27 mouse cellular contexts compared by ENCODE assay signal in genomic region chr2:93802947-93803346, GRCm38 (mm10). TPM values are rescaled to one million over a fixed set of nuclear protein-coding genes. Genes with fewer than 3 reads are reported as not detected.
DNase-seq lines count a peak whose midpoint lies in the region; ATAC-seq and TF ChIP-seq lines count a peak whose summit lies in the region.
"Had no signal": no experiment of that assay in that cellular context is flagged by ENCODE, and none has a peak within 500 bp of the region (broad histone marks: within the 10 kb centered on the region; RNA-seq: fewer than 3 reads in every experiment).

No protein-coding gene starts in this region.

- TF ChIP-seq CTCF in gastrocnemius, adult 2 months (IDR thresholded peaks at IDR 0.05): no peak
- TF ChIP-seq CTCF in CH12.LX (conservative IDR thresholded peaks at IDR 0.05 in 1 of 2, IDR thresholded peaks at IDR 0.05 in 1 of 2; ENCODE audit: low read depth in 2 of 2, low read length in 2 of 2): no peak
- TF ChIP-seq CTCF in MEL (IDR thresholded peaks at IDR 0.05 in 2 of 3, conservative IDR thresholded peaks at IDR 0.05 in 1 of 3; ENCODE audit: control insufficient read depth in 1 of 3, insufficient read depth in 1 of 3, low read depth in 2 of 3, low read length in 3 of 3, poor library complexity in 1 of 3, severe bottlenecking in 1 of 3): no peak

- peak overlapping the region; percentile 30; the same call in 1 of the 2 replicates for H3K4me2 ChIP-seq in CH12.LX (ENCODE audit: insufficient read depth, low read depth, poor library complexity, severe bottlenecking)
- H3K4me2 ChIP-seq in hindbrain, embryonic 14.5 days (replicated peaks): no peak overlapping the region
- H3K4me2 ChIP-seq: embryonic facial prominence, embryonic 13.5 days; embryonic facial prominence, embryonic 15.5 days; forebrain, embryonic 12.5 days had no signal

- H3K4me3 ChIP-seq in gastrocnemius, adult 2 months: no peak overlapping the region
- no peak overlapping the region for H3K4me3 ChIP-seq in CH12.LX (replicated peaks in 1 of 3; ENCODE audit: low read depth in 2 of 3, low read length in 2 of 3, poor library complexity in 1 of 3)
- no peak overlapping the region for H3K4me3 ChIP-seq in MEL (ENCODE audit: control insufficient read depth in 1 of 2, insufficient read depth in 1 of 2, low read depth in 2 of 2, low read length in 2 of 2)
- H3K4me3 ChIP-seq in hindbrain, embryonic 14.5 days (replicated peaks; ENCODE audit: low read length): no peak overlapping the region
- H3K4me3 ChIP-seq: embryonic facial prominence, embryonic 13.5 days; embryonic facial prominence, embryonic 15.5 days; erythroblast, embryonic 14.5 days; forebrain, embryonic 10.5 days; forebrain, embryonic 12.5 days had no signal

- H3K27me3 ChIP-seq in CH12.LX (replicated peaks): no peaks in the 10 kb centered on the region
- no peaks in the 10 kb centered on the region for H3K27me3 ChIP-seq in MEL (ENCODE audit: control insufficient read depth in 1 of 2, insufficient read depth in 2 of 2, low read length in 2 of 2)
- H3K27me3 ChIP-seq in hindbrain, embryonic 14.5 days (ENCODE audit: control insufficient read depth, insufficient read depth, low read length): no peaks in the 10 kb centered on the region
- H3K27me3 ChIP-seq: embryonic facial prominence, embryonic 13.5 days; embryonic facial prominence, embryonic 15.5 days; forebrain, embryonic 12.5 days; Patski had no signal

- dilution Hi-C loops in CH12.LX (cut with MboI; ENCODE audit: extremely low pct_ligation_motif_present, extremely low pct_unique_long_range_greater_than_20kb, low sequenced_read_pairs): no loop called here

- TF ChIP-seq POLR2A in CH12.LX (IDR thresholded peaks at IDR 0.05; ENCODE audit: low read depth, low read length) (no peak), MEL (IDR thresholded peaks at IDR 0.05; ENCODE audit: control insufficient read depth in 1 of 2, insufficient read depth in 1 of 2, low read depth in 1 of 2, low read length in 2 of 2, poor library complexity in 1 of 2) (no peak)

- peak; percentile 5 for DNase-seq in gastrocnemius, adult 2 months
- DNase-seq in gastrocnemius, postnatal 25 days: no peak
- DNase-seq in CH12.LX (ENCODE audit: extremely low read depth) (peak; percentile 65), MEL (ENCODE audit: low read depth, low spot score) (peak; percentile 62)
- no peak for DNase-seq in c-Kit-positive CD71-positive TER-119-positive erythroid progenitor cells, embryonic 14.5 days (ENCODE audit: low spot score)
- no peak for DNase-seq in lung, postnatal 25 days (ENCODE audit: low spot score)
- DNase-seq in hindbrain, embryonic 14.5 days (ENCODE audit: low spot score): no peak
- DNase-seq: adrenal gland, adult 8-10 months; adrenal gland, postnatal 14 days; adrenal gland, postnatal 36 days; B cell, adult 2 months; cerebellum, adult 11 months; cerebellum, adult 8-10 months; cerebellum, adult 9-11 months; cerebellum, postnatal 14 days; cerebellum, postnatal 36 days; embryo, embryonic 11 days had no signal

- no peaks in the 10 kb centered on the region for H3K9me3 ChIP-seq in CH12.LX (replicated peaks; ENCODE audit: low read length)
- H3K9me3 ChIP-seq in MEL (replicated peaks; ENCODE audit: insufficient read depth, low read length): no peaks in the 10 kb centered on the region
- no peaks in the 10 kb centered on the region for H3K9me3 ChIP-seq in hindbrain, embryonic 14.5 days (ENCODE audit: control insufficient read depth, low read length)
- H3K9me3 ChIP-seq: embryonic facial prominence, embryonic 13.5 days; embryonic facial prominence, embryonic 15.5 days; forebrain, embryonic 10.5 days; forebrain, embryonic 12.5 days had no signal

- no peak overlapping the region for H3K27ac ChIP-seq in gastrocnemius, adult 2 months
- H3K27ac ChIP-seq in CH12.LX (ENCODE audit: insufficient read depth, low read depth) (no peak overlapping the region), MEL (ENCODE audit: control insufficient read depth, low read depth, low read length) (peak overlapping the region; percentile 53; the same call in 1 of the 2 replicates)
- no peak overlapping the region for H3K27ac ChIP-seq in hindbrain, embryonic 14.5 days
- H3K27ac ChIP-seq: embryonic facial prominence, embryonic 13.5 days; embryonic facial prominence, embryonic 15.5 days; forebrain, embryonic 10.5 days; forebrain, embryonic 12.5 days had no signal

- peaks cover 30 to 62% of the 10 kb centered on the region in 2 experiments for H3K36me3 ChIP-seq in CH12.LX (replicated peaks in 1 of 2; ENCODE audit: control insufficient read depth in 1 of 2, insufficient read depth in 1 of 2, low read length in 1 of 2)
- H3K36me3 ChIP-seq in MEL (ENCODE audit: control insufficient read depth in 1 of 2, insufficient read depth in 2 of 2, low read length in 2 of 2): peaks cover 2 to 13% of the 10 kb centered on the region in 2 experiments; a peak in 3 of 4 replicates
- H3K36me3 ChIP-seq in hindbrain, embryonic 14.5 days (replicated peaks; ENCODE audit: control insufficient read depth, insufficient read depth): peaks cover 78% of the 10 kb centered on the region

- 98% methylated on average over 2 of the region's 2 CpGs for WGBS in hindbrain, embryonic 14.5 days

- TF ChIP-seq EP300 in CH12.LX (IDR thresholded peaks at IDR 0.05; ENCODE audit: low read length) (peak; percentile 81), MEL (IDR thresholded peaks at IDR 0.05; ENCODE audit: low read depth in 1 of 2, low read length in 2 of 2) (peak in 1 of 2 experiments; percentile 80; a peak in 2 of 4 replicates)

- H3K4me1 ChIP-seq in CH12.LX (ENCODE audit: control insufficient read depth in 1 of 2, insufficient read depth in 2 of 2) (peaks cover 25 to 77% of the 10 kb centered on the region in 2 experiments), MEL (ENCODE audit: control insufficient read depth in 1 of 2, insufficient read depth in 2 of 2, low read length in 2 of 2) (peaks cover 5 to 9% of the 10 kb centered on the region in 2 experiments)
- H3K4me1 ChIP-seq in hindbrain, embryonic 14.5 days (replicated peaks; ENCODE audit: control insufficient read depth, insufficient read depth, low read length): no peaks in the 10 kb centered on the region
- H3K4me1 ChIP-seq: forebrain, embryonic 10.5 days had no signal

- TF ChIP-seq RAD21 in CH12.LX (IDR thresholded peaks at IDR 0.05; ENCODE audit: low read depth, low read length) (no peak), MEL (IDR thresholded peaks at IDR 0.05; ENCODE audit: low read depth, low read length) (no peak)

- no peak for ATAC-seq in hindbrain, embryonic 14.5 days (ENCODE audit: low FRiP score)
- ATAC-seq: activated CD4-positive, CD25-positive, alpha-beta regulatory T cell, adult 4 months; CD4-positive, CD25-positive, alpha-beta regulatory T cell, adult 4 months; forebrain, embryonic 14.5 days; forebrain, embryonic 16.5 days; Patski had no signal

- no peaks in the 10 kb centered on the region for H3K79me2 ChIP-seq in CH12.LX (replicated peaks; ENCODE audit: control insufficient read depth, extremely low read depth, insufficient read depth, poor library complexity, severe bottlenecking)
- H3K79me2 ChIP-seq in MEL (ENCODE audit: control insufficient read depth, insufficient read depth, low read length, poor library complexity): no peaks in the 10 kb centered on the region

- no peak overlapping the region for H3K9ac ChIP-seq in CH12.LX (ENCODE audit: insufficient read depth, low read depth)
- no peak overlapping the region for H3K9ac ChIP-seq in MEL (ENCODE audit: control insufficient read depth, low read depth, low read length, poor library complexity, severe bottlenecking)
- no peak overlapping the region for H3K9ac ChIP-seq in hindbrain, embryonic 14.5 days
- H3K9ac ChIP-seq: embryonic facial prominence, embryonic 13.5 days; embryonic facial prominence, embryonic 15.5 days; forebrain, embryonic 12.5 days had no signal

- intact Hi-C loops in gastrocnemius, adult 2 months (cut with DNase I): no loop called here

- in situ Hi-C loops in CH12.LX (cut with MboI; ENCODE audit: low pct_ligation_motif_present, low pct_unique_long_range_greater_than_20kb, low sequenced_read_pairs): loop anchor here (10.0 kb wide), 1 partner anchor 328 kb away; no protein-coding TSS in a partner anchor

TF ChIP-seq in CH12.LX, 34 proteins besides CTCF, POLR2A, EP300 and RAD21 (continues in another document):
- no peak for TF ChIP-seq NRF1 (IDR thresholded peaks at IDR 0.05; ENCODE audit: low read depth, low read length)
- TF ChIP-seq PAX5 (IDR thresholded peaks at IDR 0.05; ENCODE audit: low read length): no peak
- no peak for TF ChIP-seq ELF1 (IDR thresholded peaks at IDR 0.05; ENCODE audit: low read depth, low read length)
- no peak for TF ChIP-seq TBP (conservative IDR thresholded peaks at IDR 0.05; ENCODE audit: low read depth, low read length)
- no peak for TF ChIP-seq E2F4 (IDR thresholded peaks at IDR 0.05; ENCODE audit: insufficient replicate concordance, low read depth, low read length)

TF ChIP-seq in MEL, 35 proteins besides CTCF, POLR2A, EP300 and RAD21 (continues in another document):
- TF ChIP-seq ZKSCAN1 (IDR thresholded peaks at IDR 0.05; ENCODE audit: low read depth, low read length): no peak
- peak; percentile 72 for TF ChIP-seq ZNF384 (IDR thresholded peaks at IDR 0.05; ENCODE audit: low read depth, low read length)
- no peak for TF ChIP-seq ZMIZ1 (IDR thresholded peaks at IDR 0.05; ENCODE audit: low read depth, low read length)
- 0 out of 2 replicates have a peak, but pooled peaks have one; percentile 34 for TF ChIP-seq JUND (IDR thresholded peaks at IDR 0.05; ENCODE audit: low read depth, low read length)
- TF ChIP-seq MEF2A (IDR thresholded peaks at IDR 0.05; ENCODE audit: extremely low read depth, insufficient replicate concordance, low read depth, low read length, poor library complexity, severe bottlenecking): no peak

RNA-seq across cellular contexts. Expression of gene Ext2, which starts 19.4 kb away (rescaled TPM):
- total RNA-seq in gastrocnemius, adult 2 months (2021): 10 to 100 TPM; 39.6 to 41.5 TPM
- 10 to 100 TPM; 30.7 to 34.6 TPM for total RNA-seq in gastrocnemius, postnatal 25 days (2021)
- total RNA-seq in CH12.LX (2012; rRNA removed): 21.7 and 26.9 TPM in 2 replicates
- 18.7 and 20.2 TPM in 2 replicates for total RNA-seq in CH12.LX (2014; rRNA removed)
- 30.4 and 33.1 TPM in 2 replicates for polyA plus RNA-seq in CH12.LX (2012; ENCODE audit: insufficient read length, low read depth)
- 29.2 and 33.7 TPM in 2 replicates for total RNA-seq in MEL (2012; rRNA removed)
- polyA plus RNA-seq in MEL (2012; ENCODE audit: insufficient read depth in 1 of 2, insufficient read length in 2 of 2, low read depth in 1 of 2, low replicate concordance in 2 of 2, missing spikeins in 1 of 2): 10 to 100 TPM in 1 of 2 experiments, not detected in 1; 66.8 TPM
- 71.3 and 77.7 TPM in 2 replicates for polyA plus RNA-seq in hindbrain, embryonic 14.5 days (2014; fragmentation: Nextera tagmentation; extraction: Ambion mirVana)

RNA-seq across cellular contexts. Expression of gene Accs, which starts 46.8 kb away (rescaled TPM):
- total RNA-seq in gastrocnemius, adult 2 months (2021): 1 to 10 TPM; 1.7 to 2.2 TPM
- 1 to 10 TPM; 2.3 to 4.1 TPM for total RNA-seq in gastrocnemius, postnatal 25 days (2021)
- total RNA-seq in CH12.LX (2012; rRNA removed) (4.2 and 6.7 TPM in 2 replicates), CH12.LX (2014; rRNA removed) (6.0 and 6.2 TPM in 2 replicates), MEL (2012; rRNA removed) (1.0 and 1.2 TPM in 2 replicates)
- polyA plus RNA-seq in CH12.LX (2012; ENCODE audit: insufficient read length, low read depth) (5.7 TPM in 2 replicates), MEL (2012; ENCODE audit: insufficient read depth in 1 of 2, insufficient read length in 2 of 2, low read depth in 1 of 2, low replicate concordance in 2 of 2, missing spikeins in 1 of 2) (1 to 10 TPM in 1 of 2 experiments, not detected in 1; 4.5 TPM)
- polyA plus RNA-seq in hindbrain, embryonic 14.5 days (2014; fragmentation: Nextera tagmentation; extraction: Ambion mirVana): 4.8 and 6.7 TPM in 2 replicates
- polyA plus RNA-seq: erythroblast, embryonic 14.5 days had no signal

Comparison
In these comparisons a context has a peak if more than half of its experiments do, and no peak if none do; other contexts are left out.
1. DNase-seq: peak in gastrocnemius, adult 2 months (single experiment), CH12.LX (single experiment) and MEL (single experiment); none in gastrocnemius, postnatal 25 days (single experiment), c-Kit-positive CD71-positive TER-119-positive erythroid progenitor cells, embryonic 14.5 days (single experiment), lung, postnatal 25 days (single experiment) and hindbrain, embryonic 14.5 days (single experiment).